Mouse (Mus musculus): ENCODE measurements around the gene Olfr1097. TPM values are rescaled to one million over a fixed set of nuclear protein-coding genes. Genes with fewer than 3 reads are reported as not detected.

The Olfr1097 gene
- polyA plus RNA-seq (2015; fragmentation: Nextera tagmentation; extraction: Ambion mirVana), result not detected in 2 replicates

- Histone ChIP-seq H3K9me3 (replicated peaks) (no peaks in the 10 kb centered on the region), H3K9ac (no peak within 1 kb of the TSS), H3K4me2 (no peak within 1 kb of the TSS), H3K4me3 (replicated peaks) (no peak within 1 kb of the TSS), H3K27me3 (no peaks in the 10 kb centered on the region), H3K27ac (no peak within 1 kb of the TSS), H3K4me1 (no peaks in the 10 kb centered on the region), H3K36me3 (no peaks in the 10 kb centered on the region)
- ATAC-seq (replicated peaks; ENCODE audit: low FRiP score), result no peak
- 93% methylated on average over 1 of the region's 1 CpGs for WGBS
Observed at GRCm38 (mm10) chr2:86892116-86892515, at the start of gene Olfr1097. TSS of gene Olfr1097 (minus strand) at chr2:86892216.

DNA sequence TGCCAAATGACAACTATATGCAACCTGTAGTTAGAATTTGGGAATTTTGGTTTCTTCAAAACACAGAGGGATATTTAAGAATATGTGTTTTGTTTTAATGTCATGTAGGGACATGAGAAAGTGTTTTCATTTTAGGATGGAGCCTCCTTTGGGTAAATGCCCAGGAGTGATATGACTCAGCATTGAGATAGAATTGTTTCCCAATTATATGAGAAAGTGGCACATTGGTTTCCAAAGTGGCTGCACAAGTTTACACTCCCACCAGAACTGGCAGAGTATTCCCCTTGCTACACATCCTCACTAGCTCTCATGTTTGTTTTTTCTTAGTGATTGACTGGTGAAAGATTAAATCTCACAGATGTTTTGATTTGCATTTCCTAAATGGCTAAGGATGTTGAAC lies 34.5 kb upstream of the Olfr1097 start:
- Histone ChIP-seq H3K27me3 (no peaks in the 10 kb centered on the region), H3K9me3 (replicated peaks) (no peaks in the 10 kb centered on the region), H3K4me2 (no peak overlapping the region), H3K4me3 (replicated peaks) (no peak overlapping the region), H3K27ac (no peak overlapping the region), H3K9ac (no peak overlapping the region), H3K4me1 (no peaks in the 10 kb centered on the region), H3K36me3 (no peaks in the 10 kb centered on the region)
- no peak for ATAC-seq (replicated peaks; ENCODE audit: low FRiP score)

- H3K27me3 ChIP-seq, result no peaks in the 10 kb centered on the region
- H3K9ac ChIP-seq, result no peak within 1 kb of the TSS
- H3K27ac ChIP-seq, result no peak within 1 kb of the TSS
- no peak within 1 kb of the TSS for H3K4me3 ChIP-seq (replicated peaks)
- no peaks in the 10 kb centered on the region for H3K4me1 ChIP-seq
- no peaks in the 10 kb centered on the region for H3K36me3 ChIP-seq
- H3K9me3 ChIP-seq (replicated peaks), result no peaks in the 10 kb centered on the region
- H3K4me2 ChIP-seq, result no peak within 1 kb of the TSS
- WGBS, result 87% methylated on average over 1 of the region's 1 CpGs
- no peak for ATAC-seq (replicated peaks; ENCODE audit: low FRiP score)
Observed at GRCm38 (mm10) chr2:86924445-86924844, 32.4 kb upstream of the Olfr1097 start, which contains the start of gene Olfr1098. TSS of gene Olfr1098 (minus strand) at chr2:86924545.

DNA sequence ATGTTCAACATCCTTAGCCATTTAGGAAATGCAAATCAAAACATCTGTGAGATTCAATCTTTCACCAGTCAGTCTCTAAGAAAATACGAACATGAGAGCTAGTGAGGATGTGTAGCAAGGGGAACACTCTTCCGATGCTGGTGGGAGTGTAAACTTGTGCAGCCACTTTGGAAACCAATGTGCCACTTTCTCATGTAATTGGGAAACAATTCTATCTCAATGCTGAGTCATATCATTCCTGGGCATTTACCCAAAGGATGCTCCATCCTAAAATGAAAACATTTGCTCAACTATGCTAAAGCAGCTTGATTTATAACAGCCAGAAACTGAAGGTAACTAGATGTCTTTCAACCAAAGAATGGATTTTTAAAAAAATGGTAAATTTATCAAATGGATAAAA lies 13.6 kb upstream of the Olfr1097 start:
- Histone ChIP-seq H3K9ac (no peak overlapping the region), H3K4me2 (no peak overlapping the region), H3K4me1 (no peaks in the 10 kb centered on the region), H3K36me3 (no peaks in the 10 kb centered on the region), H3K27ac (no peak overlapping the region), H3K27me3 (no peaks in the 10 kb centered on the region), H3K4me3 (replicated peaks) (no peak overlapping the region), H3K9me3 (replicated peaks) (no peaks in the 10 kb centered on the region)
- 84% methylated on average over 2 of the region's 2 CpGs for WGBS
- ATAC-seq (replicated peaks; ENCODE audit: low FRiP score), result no peak

DNA sequence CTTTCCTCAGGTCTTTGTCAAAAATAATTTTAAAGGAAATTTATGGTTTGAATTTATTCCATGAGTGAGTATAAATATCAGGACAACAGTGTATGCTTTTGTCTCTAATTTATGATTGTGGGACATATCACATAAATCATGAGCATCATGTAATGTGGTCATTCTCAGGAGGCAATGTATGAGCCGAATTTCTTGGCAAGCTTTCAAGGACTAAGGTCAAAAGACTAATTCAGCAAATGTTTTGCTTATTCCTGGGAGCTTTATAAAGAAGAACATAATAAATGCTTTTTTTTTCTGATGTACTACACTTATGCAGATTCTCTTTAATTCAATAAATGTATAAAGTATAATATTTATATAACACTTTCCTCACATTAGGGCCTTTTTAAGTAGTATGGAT lies 17.3 kb downstream of the Olfr1097 start, which contains the start of gene Gm13723:
TSS of gene Gm13723 (minus strand) at position 101 of the 400 bp plus-strand sequence.
- Histone ChIP-seq H3K4me1 (no peaks in the 10 kb centered on the region), H3K4me2 (no peak within 1 kb of the TSS), H3K4me3 (replicated peaks) (no peak within 1 kb of the TSS), H3K36me3 (no peaks in the 10 kb centered on the region), H3K27me3 (no peaks in the 10 kb centered on the region), H3K9ac (no peak within 1 kb of the TSS), H3K9me3 (replicated peaks) (no peaks in the 10 kb centered on the region), H3K27ac (no peak within 1 kb of the TSS)
- 36% methylated on average over 1 of the region's 1 CpGs for WGBS
- ATAC-seq (replicated peaks; ENCODE audit: low FRiP score), result no peak

DNA sequence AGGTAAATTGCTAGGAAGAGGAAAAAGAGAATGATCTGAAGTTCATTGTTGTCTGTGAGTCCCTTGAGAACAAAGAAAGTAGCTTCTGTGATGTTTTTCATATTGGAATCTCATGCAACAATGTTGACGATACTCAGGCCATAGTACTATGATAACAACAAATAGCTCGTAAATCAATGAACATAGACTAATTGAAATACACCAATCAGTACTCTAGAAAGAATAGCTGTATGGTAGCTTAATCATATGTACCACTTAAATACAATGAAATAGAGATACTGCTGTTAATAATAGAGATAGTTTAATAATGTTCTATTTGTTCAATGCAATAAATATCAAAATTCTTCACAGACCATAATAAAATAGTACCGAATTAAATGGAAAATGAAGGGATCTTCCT lies 40.4 kb downstream of the Olfr1097 start, which contains the start of gene Olfr1095:
TSS of gene Olfr1095 (minus strand) at position 101 of the 400 bp plus-strand sequence.
- H3K9me3 ChIP-seq (replicated peaks), result no peaks in the 10 kb centered on the region
- no peak for ATAC-seq (replicated peaks; ENCODE audit: low FRiP score)
- no peaks in the 10 kb centered on the region for H3K36me3 ChIP-seq
- no peak within 1 kb of the TSS for H3K27ac ChIP-seq
- H3K9ac ChIP-seq, result no peak within 1 kb of the TSS
- no peak within 1 kb of the TSS for H3K4me3 ChIP-seq (replicated peaks)
- H3K4me2 ChIP-seq, result no peak within 1 kb of the TSS
- no peaks in the 10 kb centered on the region for H3K27me3 ChIP-seq
- 87% methylated on average over 3 of the region's 3 CpGs for WGBS
- no peaks in the 10 kb centered on the region for H3K4me1 ChIP-seq

Other genes starting within 250 kb of the Olfr1097 start
- not detected in 2 replicates for gene Olfr1085, start 230.2 kb downstream of the Olfr1097 start, polyA plus RNA-seq (2015; fragmentation: Nextera tagmentation; extraction: Ambion mirVana)
- gene Olfr1086, start 212.1 kb downstream of the Olfr1097 start, polyA plus RNA-seq (2015; fragmentation: Nextera tagmentation; extraction: Ambion mirVana), result not detected in 2 replicates
- gene Olfr1087, start 193.8 kb downstream of the Olfr1097 start, polyA plus RNA-seq (2015; fragmentation: Nextera tagmentation; extraction: Ambion mirVana), result not detected in 2 replicates
- not detected in 2 replicates for gene Olfr1089, start 158.5 kb downstream of the Olfr1097 start, polyA plus RNA-seq (2015; fragmentation: Nextera tagmentation; extraction: Ambion mirVana)
- not detected in 2 replicates for gene Olfr1090, start 133.2 kb downstream of the Olfr1097 start, polyA plus RNA-seq (2015; fragmentation: Nextera tagmentation; extraction: Ambion mirVana)
- not detected in 2 replicates for gene Olfr1093, start 109.7 kb downstream of the Olfr1097 start, polyA plus RNA-seq (2015; fragmentation: Nextera tagmentation; extraction: Ambion mirVana)
- gene Olfr141, start 82.2 kb downstream of the Olfr1097 start, polyA plus RNA-seq (2015; fragmentation: Nextera tagmentation; extraction: Ambion mirVana), result not detected in 2 replicates
- not detected in 2 replicates for gene Olfr1094, start 67.6 kb downstream of the Olfr1097 start, polyA plus RNA-seq (2015; fragmentation: Nextera tagmentation; extraction: Ambion mirVana)
- gene Olfr1095, start 40.5 kb downstream of the Olfr1097 start, polyA plus RNA-seq (2015; fragmentation: Nextera tagmentation; extraction: Ambion mirVana), result not detected in 2 replicates
- gene Gm13723, start 17.4 kb downstream of the Olfr1097 start, polyA plus RNA-seq (2015; fragmentation: Nextera tagmentation; extraction: Ambion mirVana), result not detected in 2 replicates
- not detected in 2 replicates for gene Olfr1098, start 32.3 kb upstream of the Olfr1097 start, polyA plus RNA-seq (2015; fragmentation: Nextera tagmentation; extraction: Ambion mirVana)
- not detected in 2 replicates for gene Olfr1099, start 68.5 kb upstream of the Olfr1097 start, polyA plus RNA-seq (2015; fragmentation: Nextera tagmentation; extraction: Ambion mirVana)
- not detected in 2 replicates for gene Olfr1100, start 87.7 kb upstream of the Olfr1097 start, polyA plus RNA-seq (2015; fragmentation: Nextera tagmentation; extraction: Ambion mirVana)
- gene Olfr1101, start 99.0 kb upstream of the Olfr1097 start, polyA plus RNA-seq (2015; fragmentation: Nextera tagmentation; extraction: Ambion mirVana), result not detected in 2 replicates
- not detected in 2 replicates for gene Olfr1102, start 106.2 kb upstream of the Olfr1097 start, polyA plus RNA-seq (2015; fragmentation: Nextera tagmentation; extraction: Ambion mirVana)
- not detected in 2 replicates for gene Olfr1104, start 134.9 kb upstream of the Olfr1097 start, polyA plus RNA-seq (2015; fragmentation: Nextera tagmentation; extraction: Ambion mirVana)
- gene Olfr1105, start 144.3 kb upstream of the Olfr1097 start, polyA plus RNA-seq (2015; fragmentation: Nextera tagmentation; extraction: Ambion mirVana), result not detected in 2 replicates
- not detected in 2 replicates for gene Olfr1106, start 160.1 kb upstream of the Olfr1097 start, polyA plus RNA-seq (2015; fragmentation: Nextera tagmentation; extraction: Ambion mirVana)
- not detected in 2 replicates for gene Olfr1107, start 183.6 kb upstream of the Olfr1097 start, polyA plus RNA-seq (2015; fragmentation: Nextera tagmentation; extraction: Ambion mirVana)
- gene Olfr1109, start 203.8 kb upstream of the Olfr1097 start, polyA plus RNA-seq (2015; fragmentation: Nextera tagmentation; extraction: Ambion mirVana), result not detected in 2 replicates
- gene Olfr259, start 222.4 kb upstream of the Olfr1097 start, polyA plus RNA-seq (2015; fragmentation: Nextera tagmentation; extraction: Ambion mirVana), result not detected in 2 replicates
- gene Olfr1110, start 248.1 kb upstream of the Olfr1097 start, polyA plus RNA-seq (2015; fragmentation: Nextera tagmentation; extraction: Ambion mirVana), result not detected in 2 replicates